Mouse (Mus musculus) hindbrain, embryonic 13.5 days (tissue): ENCODE data around the gene Dbnl. TPM values are rescaled to one million over a fixed set of nuclear protein-coding genes. Genes with fewer than 3 reads are reported as not detected.

Experiments used
- ATAC-seq: fragments of 200-750 bp; cut with Nextera tagmentation; 2 replicates; pipeline ENCODE4 v1.8.0; 2017; ENCODE audit warnings: moderate TSS enrichment; ENCODE audit not compliant: low FRiP score
- H3K27ac ChIP-seq: fragments of 300-500 bp; sonication (generic); 2 replicates; pipeline ENCODE4 v1.5.1; 2015; ENCODE audit warnings: inconsistent platforms, mild to moderate bottlenecking, moderate library complexity
- H3K27me3 ChIP-seq: fragments of 300-500 bp; sonication (generic); 2 replicates; pipeline ENCODE4 v1.6.1; 2015; ENCODE audit warnings: mild to moderate bottlenecking, inconsistent platforms
- H3K36me3 ChIP-seq: fragments of 300-500 bp; sonication (generic); 2 replicates; pipeline ENCODE4 v1.6.1; 2015; ENCODE audit warnings: mild to moderate bottlenecking, inconsistent platforms
- H3K4me1 ChIP-seq: fragments of 300-500 bp; sonication (generic); replicated peaks from 2 replicates; pipeline ENCODE4 v1.6.1; 2015; ENCODE audit warnings: inconsistent platforms
- H3K4me2 ChIP-seq: fragments of 300-500 bp; sonication (generic); 2 replicates; pipeline ENCODE4 v1.6.1; 2015; ENCODE audit warnings: inconsistent platforms, mild to moderate bottlenecking, moderate library complexity
- H3K4me3 ChIP-seq: fragments of 300-500 bp; sonication (generic); 2 replicates; pipeline ENCODE4 v1.5.1; 2015; ENCODE audit warnings: mild to moderate bottlenecking, inconsistent platforms
- H3K9ac ChIP-seq: fragments of 300-500 bp; sonication (generic); 2 replicates; pipeline ENCODE4 v1.6.1; 2015; ENCODE audit warnings: mild to moderate bottlenecking, inconsistent platforms
- H3K9me3 ChIP-seq: fragments of 300-500 bp; sonication (generic); 2 replicates; pipeline ENCODE4 v1.6.1; 2016; ENCODE audit warnings: inconsistent platforms
- whole genome bisulfite sequencing: fragments of 180-500 bp; shearing (Covaris S2); methylation state at CpG from one replicate; pipeline ENCODE4 v1.1.7; 2015; 5-methylcytosine and 5-hydroxymethylcytosine counted together
- polyA plus RNA-seq: library from polyadenylated mRNA; unstranded; fragments of >200 nt; fragmentation: Nextera tagmentation; extraction: Ambion mirVana; gene quantifications from 2 replicates; pipeline ENCODE4 v1.2.1, GENCODE M21; 2015

The Dbnl gene
- polyA plus RNA-seq, 1 experiment from 2014 or later = 142 TPM

DNA sequence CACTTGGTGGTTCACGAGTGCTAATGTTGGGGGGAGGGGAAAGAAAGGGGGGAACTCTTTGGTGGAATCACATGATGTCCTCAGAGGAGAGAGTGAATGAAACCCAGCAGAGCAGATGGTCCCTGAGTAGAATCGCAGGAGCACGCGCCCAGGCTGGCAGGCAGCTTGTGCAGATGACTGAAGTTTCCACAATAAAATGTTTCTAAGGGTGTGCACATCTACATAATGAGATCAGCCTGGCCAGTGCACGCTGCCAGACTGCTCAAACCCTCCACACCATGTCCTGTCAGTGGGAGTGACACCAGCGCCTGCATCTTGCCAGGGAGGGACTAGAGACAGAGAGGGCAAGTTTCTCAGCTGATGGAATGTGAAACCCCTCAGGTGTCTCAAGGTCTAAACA is 60.5 kb downstream of the Dbnl start:
- ATAC-seq = 0 out of 2 replicates have a peak, but pooled peaks have one; percentile 24
- Histone ChIP-seq H3K27ac (no peak overlapping the region), H3K4me3 (no peak overlapping the region), H3K4me1 (0 out of 2 replicates have a peak, but pooled peaks cover 9% of the 10 kb centered on the region), H3K9ac (no peak overlapping the region), H3K36me3 (no peaks in the 10 kb centered on the region), H3K4me2 (no peak overlapping the region), H3K27me3 (no peaks in the 10 kb centered on the region), H3K9me3 (no peaks in the 10 kb centered on the region)
- 32% methylated on average over 6 of the region's 6 CpGs for WGBS

DNA sequence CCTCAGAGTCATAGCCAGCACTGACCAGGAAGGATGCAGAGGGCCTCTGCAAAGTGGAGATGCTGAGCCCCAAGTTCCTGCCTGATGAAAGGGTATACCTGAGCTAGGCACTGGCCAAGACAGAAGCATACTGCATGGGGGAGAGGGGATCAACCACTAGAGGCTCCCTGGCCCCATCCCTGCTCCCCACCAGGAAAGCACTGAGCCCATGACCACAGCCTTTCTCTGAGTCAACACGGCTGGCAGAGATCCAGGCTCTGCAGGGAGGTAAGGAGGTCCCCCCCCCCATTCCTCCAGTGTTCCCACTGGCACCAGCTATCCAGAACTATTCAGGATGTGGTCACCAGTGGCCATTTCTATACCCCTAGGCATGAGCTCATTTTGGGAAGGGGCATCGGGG is 61.0 kb downstream of the Dbnl start:
- H3K9ac ChIP-seq = no peak overlapping the region
- H3K27me3 ChIP-seq = no peaks in the 10 kb centered on the region
- ATAC-seq = no peak
- no peak overlapping the region for H3K27ac ChIP-seq
- no peaks in the 10 kb centered on the region for H3K36me3 ChIP-seq
- 0 out of 2 replicates have a peak, but pooled peaks cover 9% of the 10 kb centered on the region for H3K4me1 ChIP-seq
- no peak overlapping the region for H3K4me2 ChIP-seq
- 68% methylated on average over 2 of the region's 2 CpGs for WGBS
- H3K4me3 ChIP-seq = no peak overlapping the region
- H3K9me3 ChIP-seq = no peaks in the 10 kb centered on the region

DNA sequence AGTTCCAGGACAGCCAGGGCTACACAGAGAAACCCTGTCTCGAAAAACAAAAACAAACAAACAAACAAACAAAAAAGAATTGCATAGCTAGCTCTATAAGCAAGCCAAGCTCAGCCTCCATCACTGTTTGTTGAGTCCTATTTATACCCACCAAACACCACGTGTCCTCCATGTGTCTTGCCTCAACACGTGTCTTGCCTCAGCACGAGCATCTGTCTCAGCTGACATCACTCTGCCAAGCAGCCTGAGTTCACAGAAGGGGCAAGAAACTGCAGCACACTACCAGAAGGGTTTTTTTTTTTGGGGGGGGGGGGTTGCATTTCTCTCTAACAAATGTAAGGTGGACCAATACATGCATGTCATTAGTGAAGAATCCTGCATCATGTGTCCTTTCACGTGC is 62.2 kb downstream of the Dbnl start:
- no peak for ATAC-seq
- Histone ChIP-seq H3K27ac (no peak overlapping the region), H3K4me3 (no peak overlapping the region), H3K9ac (no peak overlapping the region), H3K27me3 (no peaks in the 10 kb centered on the region), H3K36me3 (no peaks in the 10 kb centered on the region), H3K4me2 (no peak overlapping the region), H3K4me1 (0 out of 2 replicates have a peak, but pooled peaks cover 9% of the 10 kb centered on the region), H3K9me3 (no peaks in the 10 kb centered on the region)
- 68% methylated on average over 5 of the region's 5 CpGs for WGBS

Other genes with a start within 250 kb of the Dbnl start
- 12.3 and 12.4 TPM in 2 replicates for gene Ccdc117, start 246.3 kb upstream of the Dbnl start, polyA plus RNA-seq
- gene Ankrd36, start 218.8 kb upstream of the Dbnl start, polyA plus RNA-seq = not detected in 2 replicates
- 171 and 172 TPM in 2 replicates for gene Mrps24, start 72.8 kb upstream of the Dbnl start, polyA plus RNA-seq
- 29.0 and 30.1 TPM in 2 replicates for gene Urgcp, start 26.1 kb upstream of the Dbnl start, polyA plus RNA-seq
- 3.4 and 4.3 TPM in 2 replicates for gene Pgam2, start 15.2 kb downstream of the Dbnl start, polyA plus RNA-seq
- 5.3 and 6.6 TPM in 2 replicates for gene Polm, start 49.5 kb downstream of the Dbnl start, polyA plus RNA-seq
- gene Aebp1, start 73.5 kb downstream of the Dbnl start, polyA plus RNA-seq = 21.9 and 24.5 TPM in 2 replicates
- 54.3 and 57.0 TPM in 2 replicates for gene Pold2, start 89.8 kb downstream of the Dbnl start, polyA plus RNA-seq
- gene Myl7, start 110.3 kb downstream of the Dbnl start, polyA plus RNA-seq = 1.9 and 2.7 TPM in 2 replicates
- gene Gck, start 161.6 kb downstream of the Dbnl start, polyA plus RNA-seq = 4.2 and 6.1 TPM in 2 replicates
- 76.0 and 78.1 TPM in 2 replicates for gene Ykt6, start 167.2 kb downstream of the Dbnl start, polyA plus RNA-seq